Mouse (Mus musculus): ENCODE measurements around the gene Kcnt1.

Gene Kcnt1

DNA sequence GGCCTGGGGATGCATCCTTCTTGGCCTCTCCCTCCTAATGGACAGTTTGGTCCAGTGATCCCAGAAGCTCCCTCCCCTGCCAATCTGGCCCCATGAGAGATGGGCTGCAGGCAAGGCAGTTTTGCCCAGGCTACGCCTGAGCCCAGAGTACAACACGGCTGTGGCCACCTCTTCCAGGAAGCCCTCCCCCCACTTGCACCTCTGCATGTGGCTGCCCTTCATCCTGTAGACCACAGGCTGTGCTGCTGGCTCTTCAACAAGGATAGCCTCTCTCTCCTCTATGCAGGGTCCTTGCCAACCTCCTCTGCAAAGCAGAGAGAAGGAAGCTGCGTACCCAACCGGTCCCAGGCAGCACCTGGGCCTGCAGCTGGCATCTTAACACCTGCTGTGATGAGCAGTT is 15.5 kb downstream of the Kcnt1 start:
- peak; percentile 51 for DNase-seq

DNA sequence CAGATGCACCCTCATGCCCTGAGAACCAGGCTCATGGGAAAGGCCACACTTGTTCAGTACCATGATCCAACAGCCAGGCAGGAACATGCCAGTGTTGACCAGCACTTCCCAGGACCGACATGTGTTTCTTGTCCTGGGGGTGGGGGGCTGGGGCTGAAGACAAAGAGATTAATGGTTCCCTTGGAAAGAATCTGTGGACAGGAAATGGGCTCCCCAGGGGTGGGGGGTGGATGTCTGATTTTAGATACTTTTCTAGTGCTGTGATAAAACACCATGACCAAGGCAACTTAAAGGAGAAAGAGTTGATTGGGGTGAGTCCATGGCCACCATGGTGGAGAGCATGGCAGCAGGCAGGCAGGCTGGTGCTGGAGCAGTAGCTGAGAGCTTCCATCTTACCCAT is 18.7 kb downstream of the Kcnt1 start:
- DNase-seq = no peak

DNA sequence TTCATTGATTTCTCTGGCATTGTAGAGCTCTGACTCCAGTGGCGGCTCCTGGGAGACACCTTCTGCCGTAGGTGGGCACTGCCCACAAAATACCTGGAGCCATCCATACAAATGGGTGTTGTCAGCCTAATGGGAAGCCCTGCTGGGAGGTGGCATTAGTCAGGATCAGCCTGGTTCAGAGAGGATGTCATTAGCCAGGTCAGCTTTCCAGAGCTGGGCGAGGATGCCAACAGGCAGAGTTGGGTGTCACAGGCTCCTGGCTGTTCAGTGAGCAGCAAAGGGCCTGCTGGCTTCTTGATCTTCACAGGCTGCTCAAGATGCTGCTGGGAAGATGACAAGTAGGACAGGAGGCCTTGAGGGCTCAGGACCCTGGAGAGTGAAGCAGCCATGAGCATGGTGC is 21.2 kb downstream of the Kcnt1 start:
- DNase-seq = no peak

DNA sequence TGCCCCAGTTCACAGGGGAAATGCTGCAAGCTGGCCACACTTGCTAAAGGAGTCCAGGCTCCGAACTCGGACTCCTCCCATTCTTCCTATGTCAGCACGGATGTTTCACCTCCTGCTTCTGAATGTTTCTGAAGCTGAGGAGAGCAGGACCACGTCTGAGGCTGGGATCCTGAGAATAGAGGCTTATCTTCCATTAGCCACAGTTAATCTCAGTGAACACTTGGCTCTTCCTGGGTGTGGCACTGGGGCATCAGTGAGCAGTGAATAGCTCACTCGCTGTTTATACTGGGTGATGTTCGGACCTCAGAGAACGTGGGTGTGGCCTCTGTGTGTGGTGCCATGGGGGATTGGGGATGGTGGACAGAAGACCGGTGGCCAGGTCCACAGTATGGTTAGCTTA is 23.7 kb downstream of the Kcnt1 start:
- DNase-seq = no peak

DNA sequence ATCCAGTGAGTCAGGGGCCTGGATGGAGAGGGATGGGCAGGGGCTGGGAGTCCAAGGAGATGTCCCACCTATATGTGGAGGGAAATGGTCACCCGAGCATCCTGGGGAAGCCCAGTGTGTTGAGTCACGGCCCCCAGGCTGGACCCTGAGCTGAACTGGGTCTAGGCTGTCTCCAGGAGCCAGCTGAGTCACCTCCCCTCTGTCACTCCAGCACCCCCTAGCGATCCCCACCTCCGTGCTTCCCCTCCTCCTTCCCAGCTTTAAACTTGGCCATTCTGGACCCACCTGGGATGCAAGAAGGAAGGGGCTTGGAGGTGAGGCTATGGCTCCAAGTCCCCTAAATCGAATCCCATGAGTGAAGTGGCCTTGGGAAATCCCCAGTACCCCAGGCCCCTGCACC is 24.6 kb downstream of the Kcnt1 start:
- DNase-seq = no peak

DNA sequence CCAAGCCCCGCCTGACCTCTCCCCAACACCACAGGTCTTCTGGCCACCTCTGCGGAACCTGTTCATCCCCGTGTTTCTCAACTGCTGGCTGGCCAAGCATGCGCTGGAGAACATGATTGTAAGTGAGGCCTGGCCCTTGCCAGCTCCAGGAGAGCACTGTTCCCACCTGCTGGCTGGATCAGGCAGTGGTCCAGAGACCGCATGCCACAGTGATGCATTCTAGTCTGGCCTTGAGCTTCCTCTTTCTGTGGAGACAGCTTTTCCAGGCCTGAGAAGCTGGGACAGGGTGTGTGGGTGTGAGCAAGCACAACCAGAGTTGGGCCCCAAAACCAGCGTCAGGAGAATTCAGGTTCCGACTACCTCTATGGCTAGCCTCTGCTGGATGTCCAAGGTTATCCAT is 28.9 kb downstream of the Kcnt1 start:
- peak; percentile 56 for DNase-seq

DNA sequence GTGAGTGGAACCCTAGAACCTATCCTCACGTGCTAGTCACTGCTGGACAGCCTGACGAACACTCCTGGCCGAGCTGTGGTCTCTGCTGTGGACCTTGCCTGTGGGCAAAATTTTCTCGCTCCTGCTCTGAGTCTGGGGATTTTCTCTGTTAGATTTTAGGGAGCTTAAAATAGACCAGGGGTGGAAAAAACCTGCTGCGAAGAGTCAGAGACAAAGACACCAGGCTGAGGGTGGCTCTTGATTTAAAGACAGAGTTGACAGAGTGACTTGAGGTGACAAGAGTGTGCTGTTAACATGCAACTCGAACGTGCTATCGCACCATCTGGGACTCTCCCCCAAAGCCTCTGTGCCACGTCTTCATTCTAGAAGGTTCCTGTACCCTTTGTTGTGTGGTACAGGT is 35.4 kb downstream of the Kcnt1 start:
- DNase-seq = no peak

DNA sequence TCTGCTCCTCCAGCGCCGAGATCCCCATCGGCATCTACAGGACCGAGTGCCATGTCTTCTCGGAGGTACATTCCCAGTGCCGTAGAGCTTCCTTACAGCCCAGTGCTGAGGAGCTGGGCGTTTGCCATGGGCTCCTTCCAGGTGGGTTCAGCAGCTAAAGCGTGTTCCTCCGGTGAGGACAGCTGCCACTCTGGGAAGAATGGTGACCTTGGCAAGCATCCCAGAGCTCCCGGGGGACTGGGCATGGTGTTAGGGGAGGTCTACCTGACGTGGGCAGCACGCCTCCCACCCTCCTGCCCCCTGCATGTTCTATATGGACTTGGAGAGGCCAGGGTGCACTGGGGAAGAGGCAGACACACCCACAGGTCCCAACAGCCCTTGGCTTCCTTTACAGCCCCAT is 46.3 kb downstream of the Kcnt1 start:
- DNase-seq = no peak

DNA sequence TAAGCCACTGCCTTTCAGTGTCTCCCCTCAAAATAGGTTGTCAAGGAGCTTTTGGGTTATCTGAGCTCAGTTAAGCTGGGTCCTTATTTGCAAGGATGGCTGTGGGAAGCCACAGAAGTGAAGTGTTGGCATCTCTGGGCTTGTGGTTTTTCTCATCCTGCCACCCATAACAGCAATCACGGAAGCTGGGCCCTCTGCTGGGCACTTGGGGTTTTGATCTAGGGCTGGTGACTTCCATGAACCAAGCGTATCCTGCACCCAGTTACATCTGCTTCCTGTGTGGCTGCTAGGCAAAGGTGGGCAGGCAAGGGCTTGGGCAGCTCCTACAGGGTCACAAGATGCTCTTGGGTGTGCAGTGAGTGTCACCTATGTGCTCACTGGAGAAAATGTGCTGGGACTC is 49.7 kb downstream of the Kcnt1 start:
- no peak for DNase-seq

DNA sequence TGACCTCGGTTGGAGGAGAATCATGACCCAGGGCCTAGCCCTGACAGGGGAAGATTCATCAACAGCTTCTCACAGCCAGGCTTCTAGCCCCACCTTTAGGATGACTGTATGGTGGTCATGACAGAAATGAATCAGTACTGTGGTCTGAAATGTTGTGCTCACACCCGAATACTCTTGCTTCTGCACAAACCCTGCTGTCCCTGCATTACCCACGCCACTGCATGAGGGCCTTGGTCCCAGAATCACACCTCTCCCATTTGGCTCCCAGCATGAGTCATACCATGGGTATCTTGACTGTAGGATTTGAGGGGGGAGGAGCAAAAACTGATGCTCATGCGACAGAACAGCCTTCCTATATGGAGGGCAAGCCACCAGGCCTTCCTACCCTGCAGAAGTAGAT is 50.7 kb downstream of the Kcnt1 start:
- DNase-seq = no peak

DNA sequence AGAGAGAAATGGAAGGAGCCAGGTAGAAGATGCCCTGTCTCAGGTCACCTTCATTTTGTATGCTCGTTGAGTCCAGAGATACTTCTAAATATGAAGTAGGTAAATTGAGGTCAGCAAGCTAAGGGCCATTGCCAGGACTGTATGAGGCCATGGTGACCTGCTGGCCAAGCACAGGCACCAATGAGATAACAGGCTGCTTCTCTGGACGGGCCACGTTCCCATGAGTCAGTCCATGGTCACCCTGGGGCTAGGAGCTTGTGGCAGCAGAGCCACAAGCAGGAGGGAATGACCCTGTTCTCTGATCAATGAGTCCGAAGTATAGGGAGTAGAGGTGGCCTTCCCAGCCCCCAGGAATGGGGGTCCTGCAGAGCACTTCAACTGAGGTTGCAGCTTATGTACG is 51.3 kb downstream of the Kcnt1 start:
- no peak for DNase-seq

DNA sequence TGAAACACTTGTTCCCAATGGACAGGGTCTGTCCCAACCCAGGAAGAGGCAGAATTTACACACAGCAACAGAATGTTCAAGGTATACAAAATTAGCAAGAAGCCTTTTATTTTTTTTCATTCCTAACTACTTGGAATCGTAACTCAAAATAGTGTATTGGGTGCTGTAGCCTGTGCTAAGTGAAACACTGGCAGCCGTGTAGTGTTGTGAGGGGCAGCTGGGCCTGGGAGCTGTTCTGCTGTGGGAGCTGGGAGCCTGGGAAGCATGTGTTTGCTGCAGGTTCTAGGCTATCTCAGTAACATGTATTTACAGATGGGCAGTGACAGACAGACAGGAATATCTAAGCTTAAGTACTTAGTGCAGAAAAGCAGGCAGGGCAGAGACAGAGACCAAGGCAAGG is 54.9 kb downstream of the Kcnt1 start:
- DNase-seq = no peak

DNA sequence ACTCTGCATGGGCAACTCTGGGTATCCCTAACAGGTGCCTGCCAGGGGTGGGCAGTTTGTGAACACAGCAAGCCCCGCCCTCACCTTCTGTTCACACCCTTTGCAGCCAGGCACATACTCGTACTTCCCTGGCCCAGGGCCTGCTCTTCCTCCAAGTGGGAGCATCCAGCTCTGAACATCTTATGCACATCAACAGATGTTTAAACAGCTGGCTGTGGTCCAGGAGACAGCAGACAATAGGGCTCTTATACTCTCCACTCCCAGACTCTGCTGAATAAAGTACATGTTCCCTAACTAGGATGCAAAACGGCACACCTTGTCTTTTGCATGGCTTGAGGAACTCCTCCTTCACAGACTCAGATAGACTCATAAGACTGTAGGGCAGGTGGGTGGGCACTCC is 56.4 kb downstream of the Kcnt1 start:
- no peak for DNase-seq

DNA sequence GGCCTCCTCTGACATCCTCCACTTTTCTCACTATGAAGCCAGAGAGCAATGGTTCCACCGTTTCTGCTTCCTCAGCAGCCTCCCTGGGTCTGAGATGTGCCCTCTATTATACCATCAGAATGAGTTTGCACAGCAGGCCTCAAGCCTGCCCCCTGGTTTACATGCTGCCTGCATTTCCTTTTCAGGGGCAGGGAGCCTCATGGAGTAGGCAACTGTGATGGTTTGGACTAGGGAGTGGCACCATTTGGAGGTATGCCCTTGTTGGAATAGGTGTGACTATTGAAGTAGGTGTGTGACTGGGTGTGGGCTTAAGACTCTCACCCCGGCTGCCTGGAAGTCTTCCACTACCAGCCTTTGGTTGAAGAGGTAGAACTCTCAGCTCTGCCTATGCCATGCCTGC is 60.3 kb downstream of the Kcnt1 start:
- DNase-seq = no peak

DNA sequence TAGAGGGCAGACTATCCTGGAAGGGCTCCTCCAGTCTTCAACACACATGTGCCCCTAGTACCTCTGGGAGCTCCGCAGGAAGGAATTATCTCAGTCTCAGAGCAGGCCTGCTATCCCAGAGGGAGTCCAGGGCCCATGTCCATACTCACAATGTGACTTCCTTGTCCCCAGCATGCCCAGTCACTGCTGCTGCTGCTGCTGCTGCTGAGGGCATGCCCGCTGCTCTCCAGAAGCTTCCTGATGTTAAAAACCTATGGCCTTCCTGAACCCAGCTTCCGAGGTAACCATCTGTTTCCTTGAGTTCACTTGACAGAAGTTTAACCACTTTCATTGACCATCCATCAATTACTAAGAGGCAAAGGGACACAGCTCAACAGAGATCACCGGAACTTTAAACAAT is 61.4 kb downstream of the Kcnt1 start:
- no peak for DNase-seq

DNA sequence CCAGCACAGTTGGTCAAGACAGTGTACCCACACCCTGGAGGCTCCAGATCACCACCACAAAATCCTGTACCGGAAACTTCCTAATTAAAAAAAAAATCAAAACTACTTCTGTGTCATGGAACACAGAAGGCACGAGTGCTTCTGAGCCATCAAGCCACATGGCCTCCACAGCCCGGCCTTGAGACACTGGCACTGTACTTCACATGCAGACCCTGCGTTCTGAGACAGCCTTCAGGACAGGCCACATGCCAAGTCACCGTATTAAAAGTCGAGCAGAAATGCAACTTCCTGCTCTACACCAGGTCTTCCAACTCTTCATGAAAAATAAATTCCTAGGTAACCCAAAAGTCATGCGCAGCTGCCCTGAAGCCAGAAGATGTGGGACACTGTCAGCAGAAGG is 64.3 kb downstream of the Kcnt1 start:
- DNase-seq = no peak

DNA sequence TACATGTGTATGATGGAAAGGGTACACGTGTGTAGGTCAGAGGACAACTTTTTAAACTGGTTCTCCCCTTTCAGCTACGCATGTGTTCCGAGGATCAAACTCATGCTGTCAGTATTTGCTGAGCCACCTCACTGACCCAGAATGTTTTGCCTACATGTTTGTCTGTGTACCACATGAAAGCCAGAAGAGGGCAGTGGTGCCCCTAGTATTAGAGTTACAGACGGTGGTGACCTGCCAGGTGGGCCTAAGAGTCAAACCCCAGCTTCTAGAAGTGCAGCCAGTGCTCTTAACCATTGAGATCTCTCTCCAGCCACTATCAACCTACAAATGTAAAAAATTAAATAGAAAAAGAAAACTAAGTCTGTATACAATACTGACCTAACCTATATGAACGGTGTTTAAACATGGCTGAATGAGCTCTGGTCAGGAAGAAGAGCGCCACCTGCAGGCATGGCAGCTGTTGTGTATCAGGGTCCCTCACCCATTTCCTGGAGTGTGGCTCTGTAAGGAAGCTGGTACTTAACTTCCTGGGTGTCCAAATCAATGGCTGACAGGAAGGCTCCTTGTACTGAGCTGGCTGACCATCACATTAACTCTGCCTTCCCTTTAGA is 67.8 kb downstream of the Kcnt1 start:
- DNase-seq = no peak

DNA sequence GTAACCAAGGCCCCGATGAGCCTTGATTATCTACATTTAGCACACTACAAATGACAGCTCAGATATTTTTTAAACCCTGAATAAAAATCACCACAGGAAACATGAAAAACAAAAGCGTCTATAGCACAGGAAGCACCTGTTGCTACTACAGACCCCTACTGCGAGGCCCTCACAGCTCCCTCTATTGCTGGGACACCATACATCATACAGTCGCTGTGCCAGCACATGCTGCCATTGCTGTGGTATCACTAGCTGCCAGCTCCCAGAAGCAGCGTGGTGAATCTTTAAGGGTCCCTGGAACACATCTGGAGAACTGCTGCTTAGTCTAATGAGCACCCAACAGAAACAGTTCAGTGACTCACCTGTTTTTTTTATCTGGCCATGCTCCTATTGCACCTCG is 77.0 kb downstream of the Kcnt1 start:
- no peak for DNase-seq

DNA sequence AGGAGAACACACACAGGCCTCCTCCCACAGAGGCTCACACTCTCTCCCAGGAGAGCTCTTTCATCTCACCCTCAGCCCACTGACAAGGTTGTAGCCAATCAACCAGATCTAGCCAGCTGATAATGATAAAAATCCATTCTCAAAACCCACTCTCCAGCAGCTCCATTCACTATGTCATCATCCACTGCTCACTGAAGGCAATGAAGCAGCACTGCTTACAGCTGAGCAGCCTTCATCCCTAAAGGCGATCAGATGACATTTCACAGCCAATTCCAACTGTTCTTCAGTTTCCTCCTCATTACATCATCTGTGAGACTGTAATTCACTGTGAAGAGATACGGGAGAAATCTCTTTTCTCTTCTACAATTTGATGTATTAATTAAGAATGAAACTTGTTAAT is 80.3 kb downstream of the Kcnt1 start:
- DNase-seq = no peak

DNA sequence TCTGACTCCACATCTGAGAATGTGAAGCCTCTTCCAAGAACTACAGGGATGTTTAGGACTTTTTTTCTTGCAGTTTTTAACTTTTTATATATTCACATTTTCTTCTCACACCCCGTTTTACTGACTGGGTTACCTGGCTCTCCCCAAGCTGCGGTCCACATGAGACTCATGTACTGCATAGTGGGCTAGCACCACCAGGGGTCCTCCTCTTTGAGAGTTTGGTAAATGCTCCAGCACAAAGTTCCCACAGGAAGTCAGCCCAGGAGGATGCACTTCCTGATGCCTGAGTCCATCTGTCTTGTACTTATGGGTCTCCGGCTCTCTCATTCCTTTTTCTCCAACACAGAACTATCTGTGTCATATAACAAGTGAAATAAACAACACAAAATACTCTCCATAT is 84.4 kb downstream of the Kcnt1 start:
- no peak for DNase-seq

DNA sequence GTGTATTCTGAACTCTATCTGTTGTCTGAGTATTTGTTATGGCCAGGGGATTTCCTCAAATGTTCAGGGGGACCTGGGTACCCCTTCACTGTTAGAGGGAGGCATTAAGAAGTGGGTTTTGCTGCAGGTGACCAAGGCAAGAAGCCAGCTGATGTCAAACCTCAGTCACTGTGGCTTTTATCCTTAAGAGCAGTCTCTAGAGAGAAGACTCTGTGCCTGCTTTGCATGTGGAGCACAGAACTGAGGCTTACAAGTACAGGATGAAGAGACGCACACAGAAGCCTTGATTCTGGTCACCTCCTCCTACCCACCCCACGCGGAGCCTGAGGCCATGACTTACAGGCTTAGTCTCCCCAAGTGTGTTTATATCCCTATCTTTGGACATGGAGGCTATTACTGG is 85.8 kb downstream of the Kcnt1 start:
- no peak for DNase-seq
